Mouse (Mus musculus) hindlimb bud, embryonic 11.5 days (tissue): ENCODE measurements around the gene Adam1b.

ENCODE experiments used
- DNase-seq: peaks from one replicate; pipeline ENCODE4 v3.0.0-alpha.2; 2012; ENCODE audit warnings: low read depth, low spot score; ENCODE audit errors: extremely low spot score

Gene Adam1b

DNA sequence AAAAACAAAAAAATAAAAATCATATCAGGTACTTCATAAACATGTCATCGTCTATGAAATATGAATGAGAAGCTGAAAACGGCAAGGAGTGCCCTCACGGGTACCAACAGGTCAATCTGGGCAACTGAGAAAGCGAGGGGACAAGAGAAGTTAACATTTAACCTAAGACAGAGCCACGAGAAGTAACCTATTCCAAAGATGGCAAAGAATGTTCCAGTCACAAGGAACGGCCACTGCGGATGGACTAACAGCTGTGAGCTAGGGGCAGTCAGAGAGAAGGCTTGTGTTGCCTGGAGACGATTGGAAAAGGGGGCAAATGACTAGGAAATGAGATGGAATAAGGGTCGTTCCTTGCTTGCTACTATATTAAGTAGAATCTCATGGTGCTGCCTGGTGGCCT, 52.8 kb downstream of the Adam1b start:
- no peak for DNase-seq
